Comparison of ENCODE assay signal across 8 mouse cellular contexts in the genomic region with DNA sequence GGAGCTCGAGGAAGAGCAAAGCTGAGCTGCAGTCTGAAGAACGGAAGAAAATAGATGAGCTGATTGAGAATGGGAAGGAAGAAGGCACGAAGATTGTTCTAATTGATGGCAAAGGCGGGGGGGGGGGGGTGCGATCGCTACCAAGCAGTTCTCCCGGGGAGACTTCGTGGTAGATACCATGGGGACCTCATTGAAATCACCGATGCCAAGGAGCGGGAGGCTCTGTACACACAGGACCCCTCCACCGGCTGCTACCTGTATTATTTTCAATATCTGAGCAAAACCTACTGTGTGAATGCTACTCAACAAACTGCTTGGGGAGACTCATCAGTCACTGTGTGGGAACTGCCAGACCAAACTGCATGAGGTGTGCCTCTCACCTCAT. TPM values are rescaled to one million over a fixed set of nuclear protein-coding genes. Genes with fewer than 3 reads are reported as not detected.
DNase-seq lines count a peak whose midpoint lies in the region; ATAC-seq and TF ChIP-seq lines count a peak whose summit lies in the region.

No protein-coding gene starts in this region.

- no peak for DNase-seq in kidney, adult 2 months
- DNase-seq in hindbrain, embryonic 14.5 days (ENCODE audit: low spot score): no peak
- DNase-seq in adrenal gland, postnatal 36 days: no peak
- no peak for DNase-seq in gastrocnemius, postnatal 36 days
- no peak for DNase-seq in layer of hippocampus, adult 9-11 months

- no peak for TF ChIP-seq CTCF in kidney, adult 2 months (conservative IDR thresholded peaks at IDR 0.05; ENCODE audit: insufficient read depth, insufficient read length, low read depth, low read length)

- TF ChIP-seq POLR2A in kidney, adult 2 months (IDR thresholded peaks at IDR 0.05; ENCODE audit: low read depth, low read length): no peak

- intact Hi-C loops in gastrocnemius, postnatal 36 days (cut with DNase I): loop anchor here (10.0 kb wide), 1 partner anchor 357 kb away; no protein-coding TSS in a partner anchor

- no peak for ATAC-seq in kidney, embryonic 15.5 days (replicated peaks; ENCODE audit: low FRiP score)
- no peak for ATAC-seq in forebrain, embryonic 13.5 days
- no peak for ATAC-seq in hindbrain, embryonic 14.5 days (ENCODE audit: low FRiP score)
- no peak for ATAC-seq in midbrain, embryonic 15.5 days (replicated peaks)

- H3K36me3 ChIP-seq in kidney, embryonic 15.5 days: no peaks in the 10 kb centered on the region
- H3K36me3 ChIP-seq in kidney, adult 2 months (ENCODE audit: control insufficient read depth, insufficient read depth, low read length): no peaks in the 10 kb centered on the region
- no peaks in the 10 kb centered on the region for H3K36me3 ChIP-seq in forebrain, embryonic 13.5 days (ENCODE audit: poor library complexity, severe bottlenecking)
- no peaks in the 10 kb centered on the region for H3K36me3 ChIP-seq in hindbrain, embryonic 14.5 days (replicated peaks; ENCODE audit: control insufficient read depth, insufficient read depth)
- no peaks in the 10 kb centered on the region for H3K36me3 ChIP-seq in midbrain, embryonic 15.5 days (replicated peaks)

- H3K4me2 ChIP-seq in kidney, embryonic 15.5 days: peak overlapping the region; percentile 55
- H3K4me2 ChIP-seq in forebrain, embryonic 13.5 days: peak overlapping the region; percentile 57
- peak overlapping the region; percentile 44 for H3K4me2 ChIP-seq in hindbrain, embryonic 14.5 days (replicated peaks)
- H3K4me2 ChIP-seq in midbrain, embryonic 15.5 days: peak overlapping the region; percentile 51

- H3K4me1 ChIP-seq in kidney, embryonic 15.5 days: peaks cover 13% of the 10 kb centered on the region
- no peaks in the 10 kb centered on the region for H3K4me1 ChIP-seq in kidney, adult 2 months (ENCODE audit: control insufficient read depth, insufficient read depth, low read length)
- H3K4me1 ChIP-seq in forebrain, embryonic 13.5 days: peaks cover 11% of the 10 kb centered on the region; the same call in 1 of the 2 replicates
- peaks cover 9% of the 10 kb centered on the region; the same call in 1 of the 2 replicates for H3K4me1 ChIP-seq in hindbrain, embryonic 14.5 days (replicated peaks; ENCODE audit: control insufficient read depth, insufficient read depth, low read length)
- peaks cover 12% of the 10 kb centered on the region for H3K4me1 ChIP-seq in midbrain, embryonic 15.5 days

- H3K9ac ChIP-seq in kidney, embryonic 15.5 days: no peak overlapping the region
- H3K9ac ChIP-seq in forebrain, embryonic 13.5 days: peak overlapping the region; percentile 54
- H3K9ac ChIP-seq in hindbrain, embryonic 14.5 days: peak overlapping the region; percentile 17; the same call in 1 of the 2 replicates
- peak overlapping the region; percentile 16; the same call in 1 of the 2 replicates for H3K9ac ChIP-seq in midbrain, embryonic 15.5 days

- 76% methylated on average over 11 of the region's 11 CpGs for WGBS in kidney, embryonic 15.5 days
- WGBS in kidney, adult 2 months: 84% methylated on average over 11 of the region's 11 CpGs
- 81% methylated on average over 10 of the region's 11 CpGs for whole genome bisulfite sequencing in forebrain, embryonic 13.5 days
- WGBS in hindbrain, embryonic 14.5 days: 61% methylated on average over 9 of the region's 11 CpGs
- 58% methylated on average over 11 of the region's 11 CpGs for WGBS in midbrain, embryonic 15.5 days

- no peaks in the 10 kb centered on the region for H3K27me3 ChIP-seq in kidney, embryonic 15.5 days
- H3K27me3 ChIP-seq in kidney, adult 2 months (replicated peaks; ENCODE audit: control insufficient read depth, insufficient read depth, low read length): no peaks in the 10 kb centered on the region
- no peaks in the 10 kb centered on the region for H3K27me3 ChIP-seq in forebrain, embryonic 13.5 days
- no peaks in the 10 kb centered on the region; the same call in 1 of the 2 replicates for H3K27me3 ChIP-seq in hindbrain, embryonic 14.5 days (ENCODE audit: control insufficient read depth, insufficient read depth, low read length)
- no peaks in the 10 kb centered on the region for H3K27me3 ChIP-seq in midbrain, embryonic 15.5 days (replicated peaks)

- no peaks in the 10 kb centered on the region for H3K9me3 ChIP-seq in kidney, embryonic 15.5 days (replicated peaks)
- H3K9me3 ChIP-seq in forebrain, embryonic 13.5 days (replicated peaks): no peaks in the 10 kb centered on the region
- H3K9me3 ChIP-seq in hindbrain, embryonic 14.5 days (ENCODE audit: control insufficient read depth, low read length): no peaks in the 10 kb centered on the region
- no peaks in the 10 kb centered on the region for H3K9me3 ChIP-seq in midbrain, embryonic 15.5 days

- H3K4me3 ChIP-seq in kidney, embryonic 15.5 days (replicated peaks): no peak overlapping the region
- H3K4me3 ChIP-seq in kidney, adult 2 months (ENCODE audit: insufficient read depth, low read depth, low read length): no peak overlapping the region
- H3K4me3 ChIP-seq in forebrain, embryonic 13.5 days: peak overlapping the region; percentile 16; the same call in 1 of the 2 replicates
- H3K4me3 ChIP-seq in hindbrain, embryonic 14.5 days (replicated peaks; ENCODE audit: low read length): peak overlapping the region; percentile 22
- no peak overlapping the region; the same call in 1 of the 2 replicates for H3K4me3 ChIP-seq in midbrain, embryonic 15.5 days

- H3K27ac ChIP-seq in kidney, embryonic 15.5 days: no peak overlapping the region
- H3K27ac ChIP-seq in kidney, adult 2 months (ENCODE audit: insufficient read depth, low read depth, low read length): no peak overlapping the region
- no peak overlapping the region for H3K27ac ChIP-seq in forebrain, embryonic 13.5 days
- peak overlapping the region; percentile 52; the same call in 1 of the 2 replicates for H3K27ac ChIP-seq in hindbrain, embryonic 14.5 days
- H3K27ac ChIP-seq in midbrain, embryonic 15.5 days: peak overlapping the region; percentile 56; the same call in 1 of the 2 replicates

RNA-seq across cellular contexts. Expression of a gene that starts 20.0 kb away (rescaled TPM):
- polyA plus RNA-seq in kidney, embryonic 15.5 days (2015; fragmentation: Nextera tagmentation; extraction: Ambion mirVana): 18.6 and 20.7 TPM in 2 replicates
- 0.18 and 0.36 TPM in 2 replicates for polyA plus RNA-seq in kidney, adult 2 months (2012; rRNA removed)
- 9.3 and 10.2 TPM in 2 replicates for polyA plus RNA-seq in forebrain, embryonic 13.5 days (2015; fragmentation: Nextera tagmentation; extraction: Ambion mirVana)
- 1.8 and 2.7 TPM in 2 replicates for polyA plus RNA-seq in hindbrain, embryonic 14.5 days (2014; fragmentation: Nextera tagmentation; extraction: Ambion mirVana)
- polyA plus RNA-seq in midbrain, embryonic 15.5 days (2015; fragmentation: Nextera tagmentation; extraction: Ambion mirVana): 1.9 and 2.2 TPM in 2 replicates
- 10 to 100 TPM in 1 of 2 experiments, 1 to 10 TPM in 1; 8.1 to 11.2 TPM for total RNA-seq in adrenal gland, postnatal 36 days (2021)
- total RNA-seq in gastrocnemius, postnatal 36 days (2021): under 1 TPM; 0.33 to 0.42 TPM

RNA-seq across cellular contexts. Expression of a gene that starts 20.4 kb away (rescaled TPM):
- polyA plus RNA-seq in kidney, embryonic 15.5 days (2015; fragmentation: Nextera tagmentation; extraction: Ambion mirVana): 7.4 and 9.8 TPM in 2 replicates
- 14.1 and 21.4 TPM in 2 replicates for polyA plus RNA-seq in kidney, adult 2 months (2012; rRNA removed)
- 0.18 and 0.30 TPM in 2 replicates for polyA plus RNA-seq in forebrain, embryonic 13.5 days (2015; fragmentation: Nextera tagmentation; extraction: Ambion mirVana)
- 1.4 and 1.6 TPM in 2 replicates for polyA plus RNA-seq in hindbrain, embryonic 14.5 days (2014; fragmentation: Nextera tagmentation; extraction: Ambion mirVana)
- polyA plus RNA-seq in midbrain, embryonic 15.5 days (2015; fragmentation: Nextera tagmentation; extraction: Ambion mirVana): 1.4 and 1.8 TPM in 2 replicates
- 10 to 100 TPM; 30.9 to 39.7 TPM for total RNA-seq in adrenal gland, postnatal 36 days (2021)
- 10 to 100 TPM; 20.4 to 20.5 TPM for total RNA-seq in gastrocnemius, postnatal 36 days (2021)

RNA-seq across cellular contexts. Expression of a gene that starts 49.0 kb away (rescaled TPM):
- 0.54 and 0.58 TPM in 2 replicates for polyA plus RNA-seq in kidney, embryonic 15.5 days (2015; fragmentation: Nextera tagmentation; extraction: Ambion mirVana)
- polyA plus RNA-seq in kidney, adult 2 months (2012; rRNA removed): 0.37 and 1.3 TPM in 2 replicates
- polyA plus RNA-seq in forebrain, embryonic 13.5 days (2015; fragmentation: Nextera tagmentation; extraction: Ambion mirVana): 0.09 and 0.17 TPM in 2 replicates
- polyA plus RNA-seq in hindbrain, embryonic 14.5 days (2014; fragmentation: Nextera tagmentation; extraction: Ambion mirVana): 0.21 and 0.27 TPM in 2 replicates
- polyA plus RNA-seq in midbrain, embryonic 15.5 days (2015; fragmentation: Nextera tagmentation; extraction: Ambion mirVana): 0.26 and 0.27 TPM in 2 replicates
- 1 to 10 TPM; 1.5 to 2.5 TPM for total RNA-seq in adrenal gland, postnatal 36 days (2021)
- total RNA-seq in gastrocnemius, postnatal 36 days (2021): under 1 TPM; 0.17 to 0.18 TPM

Comparison
In these comparisons a context has a peak if more than half of its experiments do, and no peak if none do; other contexts are left out.
1. H3K27ac ChIP-seq: peak in hindbrain, embryonic 14.5 days (single experiment) and midbrain, embryonic 15.5 days (single experiment); none in kidney, embryonic 15.5 days (single experiment), kidney, adult 2 months (single experiment) and forebrain, embryonic 13.5 days (single experiment).
2. H3K4me3 ChIP-seq: peak in forebrain, embryonic 13.5 days (single experiment) and hindbrain, embryonic 14.5 days (single experiment); none in kidney, embryonic 15.5 days (single experiment), kidney, adult 2 months (single experiment) and midbrain, embryonic 15.5 days (single experiment).
3. Peak in every context shown above with its lines, with median percentiles within 50 percentile points of each other: H3K4me2 ChIP-seq.